Mouse (Mus musculus) mouse embryonic stem cell (cell line): ENCODE measurements around the gene F830045P16Rik.
"Not testable (repeated sequence)": the region's sequence is repeated elsewhere in the genome, so short reads cannot be mapped to it uniquely, and the experiment has no call there.

Experiments used
- in situ Hi-C, 2 experiments: fragments of 300-500 bp; cut with MboI; formaldehyde crosslinking; loops; 1 replicate in 1 of 2; 3 replicates in 1 of 2; pipeline ENCODE4 v1.14.3; 2019 to 2020; ENCODE audit warnings: low sequenced_read_pairs in 2 of 2, low pct_unique_long_range_greater_than_20kb in 1 of 2, mixed read lengths in 1 of 2; ENCODE audit not compliant: unreplicated experiment in 1 of 2

The F830045P16Rik gene

GRCm38 (mm10) chr2:129514923-129515920 is 21.2 kb downstream of the F830045P16Rik start:
- in situ Hi-C loops = no loop called here

- in situ Hi-C loops = no loop called here
Observed at GRCm38 (mm10) chr2:129514401-129514667, 22.1 kb downstream of the F830045P16Rik start.

- in situ Hi-C loops = no loop called here
Observed at GRCm38 (mm10) chr2:129513546-129514400, 22.6 kb downstream of the F830045P16Rik start.

- in situ Hi-C loops = not testable (repeated sequence)
Observed at GRCm38 (mm10) chr2:129512147-129512546, 24.3 kb downstream of the F830045P16Rik start.

GRCm38 (mm10) chr2:129502641-129503040 is 33.8 kb downstream of the F830045P16Rik start:
- in situ Hi-C loops = no loop called here

GRCm38 (mm10) chr2:129489496-129490285 is 46.7 kb downstream of the F830045P16Rik start:
- in situ Hi-C loops = loop anchor here in 1 of 2 experiments (25.0 kb wide), 1 partner anchor 373 kb away; no protein-coding TSS in a partner anchor

- in situ Hi-C loops = loop anchor here in 1 of 2 experiments (25.0 kb wide), 1 partner anchor 379 kb away; no protein-coding TSS in a partner anchor
Observed at GRCm38 (mm10) chr2:129483150-129483549, 53.3 kb downstream of the F830045P16Rik start.

GRCm38 (mm10) chr2:129471905-129472304 is 64.5 kb downstream of the F830045P16Rik start:
- in situ Hi-C loops = no loop called here

- in situ Hi-C loops = no loop called here
Observed at GRCm38 (mm10) chr2:129470839-129471238, 65.6 kb downstream of the F830045P16Rik start.

- in situ Hi-C loops = loop anchor here in 1 of 2 experiments (25.0 kb wide), 1 partner anchor 176 kb away; no protein-coding TSS in a partner anchor
Observed at GRCm38 (mm10) chr2:129438772-129439171, 97.6 kb downstream of the F830045P16Rik start.

GRCm38 (mm10) chr2:129435154-129435553 is 101.2 kb downstream of the F830045P16Rik start:
- in situ Hi-C loops = loop anchor here in 1 of 2 experiments (25.0 kb wide), 1 partner anchor 173 kb away; no protein-coding TSS in a partner anchor

GRCm38 (mm10) chr2:129423741-129424140 is 112.7 kb downstream of the F830045P16Rik start:
- in situ Hi-C loops = loop anchor here in 1 of 2 experiments (25.0 kb wide), 1 partner anchor 261 kb away; no protein-coding TSS in a partner anchor

GRCm38 (mm10) chr2:129420897-129421561 is 115.4 kb downstream of the F830045P16Rik start:
- in situ Hi-C loops = loop anchor here in 1 of 2 experiments (25.0 kb wide), 1 partner anchor 259 kb away; no protein-coding TSS in a partner anchor

- in situ Hi-C loops = loop anchor here in 1 of 2 experiments (25.0 kb wide), 1 partner anchor 257 kb away; no protein-coding TSS in a partner anchor
Observed at GRCm38 (mm10) chr2:129419361-129419880, 117.0 kb downstream of the F830045P16Rik start.

GRCm38 (mm10) chr2:129414593-129414992 is 121.8 kb downstream of the F830045P16Rik start:
- in situ Hi-C loops = loop anchor here in 1 of 2 experiments (25.0 kb wide), 1 partner anchor 252 kb away; no protein-coding TSS in a partner anchor

GRCm38 (mm10) chr2:129413488-129413887 is 122.9 kb downstream of the F830045P16Rik start:
- in situ Hi-C loops = loop anchor here in 1 of 2 experiments (25.0 kb wide), 1 partner anchor 251 kb away; no protein-coding TSS in a partner anchor

GRCm38 (mm10) chr2:129411651-129412050 is 124.8 kb downstream of the F830045P16Rik start:
- in situ Hi-C loops = loop anchor here in 1 of 2 experiments (25.0 kb wide), 1 partner anchor 249 kb away; no protein-coding TSS in a partner anchor
